Mouse (Mus musculus) kidney, postnatal 25 days (tissue): ENCODE data around the gene Marcks.
"Not testable (repeated sequence)": the region's sequence is repeated elsewhere in the genome, so short reads cannot be mapped to it uniquely, and the experiment has no call there.

ENCODE experiments used
- DNase-seq, 2 experiments: peaks; one replicate each; pipeline ENCODE4 v3.0.0; 2021; ENCODE audit warnings: mixed read lengths in 2 of 2

Marcks gene

DNA sequence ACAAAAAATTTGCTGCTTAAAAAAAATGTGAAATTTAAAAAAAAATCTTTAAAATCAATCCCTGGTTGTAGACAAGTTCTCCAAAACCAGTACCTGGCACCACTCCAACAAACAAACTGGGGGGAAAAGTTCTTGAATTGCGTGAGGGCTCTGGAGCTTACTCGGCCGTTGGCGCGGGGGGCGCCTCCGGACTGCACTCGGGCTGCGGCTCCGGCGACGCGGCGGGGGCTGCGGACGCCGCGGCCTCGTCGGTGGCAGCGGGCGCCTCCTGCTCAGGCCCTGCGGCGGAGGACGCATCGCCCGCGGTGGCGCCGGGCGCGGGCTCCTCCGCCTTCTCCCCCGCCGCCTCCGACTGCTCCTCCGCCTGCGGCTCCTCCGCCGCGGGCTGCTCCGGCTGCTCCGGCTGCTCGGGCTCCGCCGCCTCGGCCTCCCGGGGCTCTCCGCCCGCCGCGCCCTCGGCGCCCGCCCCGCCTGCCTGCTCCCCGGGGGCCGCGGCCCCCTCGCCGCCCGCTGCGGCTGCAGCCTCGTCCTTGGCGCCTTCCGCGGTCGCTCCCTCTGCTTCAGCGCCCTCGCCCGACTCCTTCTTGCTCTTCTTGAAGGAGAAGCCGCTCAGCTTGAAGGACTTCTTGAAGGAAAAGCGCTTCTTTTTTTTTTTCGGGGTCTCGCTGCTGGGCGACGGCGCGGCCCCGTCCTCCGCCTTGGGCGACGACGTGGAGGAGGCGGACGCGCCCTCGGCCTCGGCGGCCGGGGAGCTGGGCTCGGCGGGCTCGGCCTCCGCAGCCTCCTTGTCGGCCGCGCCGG, 2.6 kb downstream of the Marcks start:
- DNase-seq = peak; percentile 60 to 61

DNA sequence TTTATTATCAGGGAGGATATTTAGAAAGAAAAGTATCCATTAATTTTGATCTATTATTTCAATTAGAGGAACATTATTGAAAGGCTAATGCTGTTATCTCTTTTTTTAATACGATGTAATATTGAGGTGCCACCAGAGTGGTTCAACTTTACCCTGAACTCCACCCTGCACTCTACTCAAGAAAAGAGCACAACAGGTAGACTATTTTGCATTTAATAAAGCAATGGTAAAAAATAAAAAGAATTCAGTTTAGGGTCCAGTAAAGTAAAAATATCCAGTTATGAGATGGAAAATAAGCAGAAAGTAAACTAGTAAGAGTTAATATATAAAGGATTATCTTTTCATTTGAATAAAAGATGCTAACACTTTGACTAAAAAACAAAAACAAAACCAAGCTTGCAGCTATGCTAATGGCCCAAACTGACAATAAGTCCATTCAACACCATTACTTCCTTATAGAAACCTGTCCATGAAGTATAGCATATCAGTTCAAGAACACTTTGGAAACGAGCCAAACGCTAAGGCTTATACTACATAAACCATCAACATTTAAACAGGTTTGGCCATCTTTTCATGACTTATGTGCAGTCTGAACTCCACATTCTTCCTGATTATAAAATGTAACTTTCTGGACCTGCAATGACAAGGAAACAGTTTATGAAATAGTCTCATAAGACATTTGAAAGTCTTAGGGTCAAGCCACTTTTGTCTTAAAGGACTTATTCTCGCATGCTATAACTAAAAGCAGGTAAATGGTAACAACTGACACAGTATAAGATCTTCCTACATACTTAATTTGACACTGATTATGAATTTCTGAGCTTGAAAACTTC, 4.6 kb downstream of the Marcks start:
- no peak for DNase-seq

DNA sequence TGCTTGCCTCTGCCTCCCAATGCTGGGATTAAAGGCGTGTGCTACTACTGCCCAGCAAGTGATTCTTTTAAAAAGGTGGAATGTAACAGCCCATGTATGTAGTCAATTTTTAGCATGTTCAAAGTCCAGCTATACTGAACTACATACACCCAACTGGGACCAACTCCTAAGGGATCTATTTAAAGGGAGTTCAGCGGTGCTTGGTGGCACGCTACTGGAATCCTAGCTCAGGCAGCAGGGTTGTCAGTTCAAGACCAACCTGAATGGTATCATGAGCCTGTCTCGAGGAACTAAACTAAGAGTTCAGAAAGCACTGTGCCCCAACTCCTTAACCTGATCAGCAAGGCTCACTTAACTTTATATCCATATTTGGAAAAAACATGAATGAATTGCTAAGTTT, 6.0 kb downstream of the Marcks start:
- DNase-seq = no peak

DNA sequence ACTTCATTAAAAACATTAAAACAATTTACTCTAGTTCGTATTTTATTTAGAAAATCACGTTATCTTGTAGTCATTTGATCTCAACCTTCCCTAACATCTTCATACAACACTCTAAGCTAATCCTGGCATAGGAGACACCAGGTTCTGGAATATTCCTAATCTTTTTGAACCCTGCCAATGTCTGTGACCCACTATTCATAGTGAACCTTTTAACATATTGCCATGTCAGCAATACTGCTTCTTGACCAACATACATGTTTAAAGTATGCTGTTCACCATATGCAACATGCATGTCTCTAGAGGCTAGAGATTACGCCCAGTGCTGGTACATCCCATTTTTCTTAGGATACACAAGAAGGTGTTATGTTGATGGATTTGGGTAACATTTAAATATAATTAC, 9.1 kb downstream of the Marcks start:
- DNase-seq = no peak

DNA sequence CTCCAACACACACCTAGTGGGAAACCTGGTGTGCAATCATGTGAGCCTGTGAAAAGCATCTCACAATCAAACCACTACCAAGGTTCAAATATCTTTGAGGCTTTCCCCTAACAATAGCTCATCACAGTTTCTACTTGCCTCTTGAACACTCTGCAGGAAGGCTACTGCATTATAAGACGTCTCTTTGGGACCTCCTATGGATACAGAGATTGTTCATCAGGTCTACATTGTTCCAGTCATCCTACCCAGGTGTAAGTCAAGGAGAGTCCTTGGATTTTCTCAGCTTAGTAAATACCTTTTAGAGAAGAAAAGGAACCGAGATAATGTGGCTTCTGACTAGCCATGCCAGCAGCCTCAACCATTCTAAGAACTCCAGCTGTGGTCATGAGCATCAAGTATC, 23.4 kb downstream of the Marcks start:
- DNase-seq = no peak

DNA sequence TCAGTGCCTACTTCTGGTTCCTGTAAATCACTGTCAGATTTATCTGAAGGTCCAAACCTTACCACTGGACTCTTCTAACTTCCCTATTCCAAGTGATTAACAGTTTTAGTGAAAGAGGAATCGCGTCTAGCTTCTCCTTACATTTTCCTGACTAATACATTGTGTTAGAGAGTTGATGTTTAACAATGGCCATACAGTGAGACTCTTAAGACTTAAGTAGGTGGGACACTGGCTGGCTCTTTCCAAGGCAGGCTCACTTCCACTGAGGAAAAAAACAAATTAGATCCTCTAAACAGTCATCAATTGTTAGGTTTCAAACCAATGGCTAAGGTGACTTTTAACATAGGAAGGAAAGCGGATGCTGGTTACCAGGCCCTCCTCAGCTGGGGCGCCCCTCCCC, 25.9 kb downstream of the Marcks start:
- DNase-seq = no peak

DNA sequence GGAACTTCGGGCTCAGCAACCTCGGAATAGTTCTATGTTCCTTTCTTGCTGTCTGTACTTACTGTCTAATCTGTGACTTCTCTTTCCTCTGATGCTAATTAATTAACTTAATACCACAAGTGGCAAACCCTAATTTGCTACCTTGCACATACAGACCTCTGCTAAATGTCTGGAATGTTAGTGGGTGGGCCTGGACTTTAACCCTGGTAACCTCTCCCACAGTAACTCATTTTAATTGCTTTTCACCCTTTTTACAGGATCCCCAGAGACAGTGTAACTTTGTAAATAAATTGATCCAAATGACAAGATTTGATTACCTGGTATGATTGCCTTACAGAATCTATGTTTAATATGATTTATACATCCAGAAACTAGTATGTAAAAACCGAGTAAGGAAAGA, 26.4 kb downstream of the Marcks start:
- DNase-seq = no peak

DNA sequence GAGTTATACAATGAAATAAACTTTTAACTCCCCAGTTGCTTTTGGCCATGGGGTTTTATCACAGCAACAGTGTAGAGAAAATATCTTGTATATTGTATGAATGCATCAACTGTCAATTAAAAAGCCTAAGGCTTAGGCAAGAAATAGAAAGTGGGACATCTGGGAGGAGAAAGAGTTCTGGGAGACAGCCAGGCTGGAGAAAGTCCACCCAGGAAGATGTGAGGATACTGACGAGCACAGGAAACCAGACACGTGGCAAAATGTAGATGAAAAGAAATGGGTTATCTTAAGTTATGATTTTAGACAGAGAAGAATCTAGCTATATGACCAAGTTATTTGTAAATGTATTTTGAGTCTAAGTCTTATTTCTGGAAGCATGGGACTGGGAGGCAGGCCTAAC, 27.3 kb downstream of the Marcks start:
- DNase-seq = no peak

DNA sequence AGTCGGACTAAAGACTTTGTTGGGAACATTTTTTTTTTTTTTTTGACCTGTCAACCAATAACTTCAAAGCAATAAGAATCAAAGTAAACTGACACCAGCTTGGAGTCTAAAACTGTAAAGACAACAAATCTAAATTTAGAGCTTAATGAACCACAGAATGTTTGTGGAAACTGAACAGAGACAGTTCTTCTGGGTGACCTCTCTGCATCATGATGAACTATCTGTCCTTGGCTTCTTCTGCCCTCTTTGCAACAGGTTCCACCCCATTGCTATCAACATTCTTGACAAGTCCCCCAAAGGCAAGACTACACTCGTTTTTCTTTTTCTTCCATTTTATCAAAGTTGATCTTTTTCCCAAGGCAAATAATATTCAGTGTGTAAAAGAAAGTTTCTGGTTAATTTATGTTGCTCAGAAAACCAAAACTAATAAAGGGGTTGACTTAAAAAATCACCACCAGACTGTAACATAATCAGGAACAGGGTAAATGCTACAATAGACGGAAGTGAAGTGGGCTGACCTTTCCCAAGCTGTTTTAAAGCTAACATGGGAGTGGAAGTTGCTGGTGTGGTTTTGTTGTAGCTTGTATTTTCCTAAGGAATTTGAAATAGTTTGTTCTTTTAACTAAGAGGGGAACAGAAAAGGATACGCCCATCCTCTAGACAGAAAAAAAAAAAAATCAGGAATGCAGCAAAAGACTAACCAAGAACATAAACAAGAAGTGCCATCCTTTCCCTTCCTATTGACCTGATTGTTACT, 31.7 kb downstream of the Marcks start:
- DNase-seq = no peak

DNA sequence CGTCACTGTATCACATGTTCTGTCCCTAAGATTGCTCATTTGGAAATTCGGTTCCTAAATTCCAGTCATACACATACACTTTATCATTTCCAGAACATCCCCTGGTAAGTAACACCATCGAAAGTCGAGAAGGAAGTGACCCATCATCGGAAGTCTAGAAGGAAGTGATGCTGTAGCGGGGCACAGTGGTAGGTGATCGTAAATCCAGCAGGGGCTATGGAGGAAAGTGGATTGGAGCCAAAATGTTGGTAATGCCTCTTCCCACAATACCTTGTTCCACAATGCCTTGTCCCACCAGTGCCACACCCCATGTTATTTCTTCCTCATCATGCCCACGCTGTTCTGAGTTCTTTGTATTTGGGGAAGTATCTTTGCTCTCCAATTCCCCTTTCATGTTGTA, 32.4 kb downstream of the Marcks start:
- DNase-seq = no peak

DNA sequence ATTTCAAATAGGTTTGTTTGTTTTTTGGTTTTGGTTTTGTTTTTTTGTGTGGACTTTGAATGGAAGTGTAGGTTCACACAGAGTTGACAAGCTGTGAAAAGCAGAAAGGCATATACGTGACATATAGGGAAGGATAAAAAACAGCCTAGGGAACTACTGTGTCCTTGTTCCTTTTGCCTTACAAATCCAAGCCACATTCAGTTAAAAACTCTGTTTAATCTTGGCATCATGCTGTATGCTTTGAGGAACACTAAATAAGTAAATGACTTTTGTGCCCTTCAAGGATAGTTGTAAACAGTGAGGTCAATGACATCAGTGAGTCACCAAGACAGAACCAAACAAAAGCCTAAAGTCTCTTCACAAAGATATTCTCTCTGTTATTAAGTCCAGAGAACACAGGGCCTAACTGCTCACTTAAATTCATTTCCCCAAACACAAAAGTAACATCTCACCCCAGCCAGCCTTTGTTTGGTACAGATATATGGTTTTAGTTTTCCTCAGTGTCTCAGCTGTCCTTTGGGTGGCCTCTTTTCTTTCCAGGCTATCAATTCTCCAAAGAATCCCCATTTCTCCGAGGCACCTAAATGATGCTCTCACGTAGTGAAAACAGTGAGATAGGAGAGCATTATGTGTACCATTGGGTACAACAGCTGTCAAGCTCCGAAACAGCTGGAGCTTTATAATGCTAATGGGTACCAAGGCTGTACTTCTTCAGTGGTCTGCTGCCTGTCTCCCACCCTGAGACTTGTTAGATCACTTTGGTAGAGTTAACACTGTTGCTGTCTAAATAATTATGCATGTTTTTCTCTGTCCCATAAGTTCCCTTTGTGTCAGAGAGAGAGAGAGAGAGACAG, 36.3 kb downstream of the Marcks start:
- no peak for DNase-seq

DNA sequence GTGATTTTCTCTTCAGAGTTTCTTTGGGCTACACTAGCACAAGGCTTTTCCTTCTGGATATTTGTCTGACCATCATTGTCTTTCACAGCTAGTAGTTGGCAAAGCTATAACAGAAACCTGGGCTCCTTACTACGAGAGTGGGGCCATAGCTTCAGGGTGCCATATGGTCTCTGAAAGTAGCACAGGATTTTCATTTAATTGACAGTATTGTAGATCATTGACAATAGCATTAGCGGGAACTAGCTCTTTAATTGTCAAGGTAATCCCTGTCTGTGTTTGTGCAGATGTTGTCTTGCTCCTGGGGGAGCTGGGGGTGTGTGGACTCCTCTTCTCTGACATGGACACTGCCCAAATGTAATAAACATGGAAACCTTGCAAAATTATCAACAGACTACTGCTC, 37.0 kb downstream of the Marcks start:
- DNase-seq = no peak

DNA sequence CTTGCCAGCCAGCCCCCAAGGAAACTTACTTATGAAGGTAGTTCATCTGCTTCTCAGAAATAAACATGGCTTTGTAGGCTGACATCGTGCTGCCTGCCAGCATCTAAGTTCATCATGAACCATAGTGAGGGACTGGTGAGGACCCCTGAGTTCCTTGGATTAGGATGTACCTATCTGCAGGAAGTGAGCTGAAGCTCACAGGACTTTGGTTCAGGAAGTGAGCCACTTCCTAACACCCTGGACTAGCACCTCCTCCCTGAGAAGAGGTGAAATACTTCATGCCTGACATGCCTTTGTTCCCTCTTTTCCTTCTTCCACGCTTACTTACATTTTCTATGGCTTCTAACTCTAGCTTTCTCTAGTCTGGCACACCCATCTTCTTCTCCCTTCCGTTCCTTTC, 42.2 kb downstream of the Marcks start:
- no peak for DNase-seq

DNA sequence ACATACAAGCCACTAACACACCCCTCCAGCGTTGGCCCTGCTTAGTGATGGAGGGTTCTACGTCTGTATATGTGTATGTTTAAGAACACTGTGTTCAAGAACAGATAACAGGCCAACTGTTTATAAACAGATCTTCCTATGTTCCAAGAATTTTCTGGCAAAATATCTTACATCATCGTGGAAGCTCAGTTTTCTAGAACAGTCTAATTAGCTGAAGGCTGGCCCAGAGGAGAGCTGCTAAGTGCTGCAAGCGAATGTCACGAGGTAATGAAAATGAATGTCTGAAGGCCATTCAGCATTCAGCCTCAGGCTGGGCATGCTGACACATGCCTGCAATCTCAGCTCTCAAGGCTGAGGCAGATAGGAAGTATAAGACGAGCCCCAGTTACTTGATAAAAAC, 42.9 kb downstream of the Marcks start:
- DNase-seq = no peak

DNA sequence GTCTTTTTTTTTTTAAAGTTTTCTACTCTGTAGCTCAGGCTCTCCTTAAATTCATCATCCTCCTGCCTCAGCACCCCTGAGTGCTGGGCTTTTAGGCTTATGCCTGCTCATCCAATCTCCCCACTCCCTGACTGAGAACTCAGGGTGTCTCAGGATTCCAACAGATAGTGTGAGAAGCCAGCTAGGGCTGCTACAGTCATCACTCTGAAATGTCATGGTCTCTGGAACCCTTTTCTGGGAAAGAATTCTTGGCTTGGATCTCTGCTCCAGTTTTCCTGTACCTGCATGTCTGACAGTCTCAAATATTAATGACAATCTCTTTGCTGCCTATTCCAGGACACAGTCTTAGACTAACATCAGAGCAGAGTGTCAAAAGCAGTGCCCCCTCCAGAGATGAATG, 45.4 kb downstream of the Marcks start:
- DNase-seq = no peak

DNA sequence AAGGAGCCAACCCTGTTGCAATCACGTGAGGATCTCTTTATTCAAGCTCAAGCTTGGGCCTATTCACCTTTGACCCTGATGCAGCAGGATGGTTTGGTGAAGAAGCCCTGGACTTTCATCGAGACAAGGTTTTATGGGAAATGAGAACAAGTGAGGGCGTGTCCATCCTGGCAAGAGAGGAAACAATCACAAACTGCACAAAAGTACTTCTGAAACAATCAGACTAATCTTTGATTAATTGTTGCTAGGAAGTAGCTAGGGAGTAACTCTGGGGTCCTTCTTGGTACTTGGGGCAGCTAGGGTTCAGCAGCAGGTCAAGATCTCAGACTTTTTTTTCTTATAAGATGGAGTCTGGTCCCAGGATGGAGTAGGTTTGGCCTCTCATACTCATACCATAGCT, 48.3 kb downstream of the Marcks start:
- DNase-seq = no peak

DNA sequence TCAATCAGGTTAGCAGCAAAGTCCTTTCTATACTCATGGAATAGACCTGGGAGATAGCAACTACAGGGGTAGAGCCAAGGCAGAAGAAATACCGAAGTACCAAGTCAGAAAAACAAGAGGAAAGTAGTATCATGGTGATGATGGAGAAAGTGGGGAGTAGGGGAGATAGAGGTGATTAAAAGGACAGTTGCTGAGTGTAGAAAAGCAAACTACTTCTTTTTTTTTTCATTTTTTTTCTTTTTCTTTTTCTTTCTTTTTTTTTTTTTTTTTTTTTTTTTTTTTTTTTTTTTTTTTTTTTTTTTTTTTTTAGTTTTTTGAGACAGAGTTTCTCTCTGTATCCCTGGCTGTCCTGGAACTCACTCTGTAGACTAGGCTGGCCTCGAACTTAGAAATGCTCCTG, 54.6 kb downstream of the Marcks start:
- not testable (repeated sequence) for DNase-seq
